Mouse (Mus musculus) thymus, adult 2 months (tissue): ENCODE measurements at regions not wholly inside any gene's neighbourhood (a gene's known extent, or its start where the extent isn't known, plus 50 kb on each side); places are given as distances from the start of the nearest gene placed in this dataset.

ENCODE experiments used
- DNase-seq: peaks from one replicate; pipeline ENCODE4 v3.0.0; 2021
- H3K27ac ChIP-seq: fragments of 200-500 bp; 2 replicates; pipeline ENCODE4 v1.5.1; 2012; ENCODE audit warnings: low read length, control low read depth; ENCODE audit not compliant: control insufficient read depth, insufficient read depth
- H3K27me3 ChIP-seq: fragments of 200-500 bp; 2 replicates; pipeline ENCODE4 v1.6.1; 2012; ENCODE audit warnings: mild to moderate bottlenecking, low read length, moderate library complexity, mixed read lengths; ENCODE audit not compliant: control insufficient read depth, insufficient read depth
- H3K36me3 ChIP-seq: fragments of 200-500 bp; 2 replicates; pipeline ENCODE4 v1.6.1; 2012; ENCODE audit warnings: mild to moderate bottlenecking, low read length, moderate library complexity; ENCODE audit not compliant: control insufficient read depth, insufficient read depth
- H3K4me1 ChIP-seq: fragments of 200-500 bp; replicated peaks from 2 replicates; pipeline ENCODE4 v1.6.1; 2012; ENCODE audit warnings: low read length; ENCODE audit not compliant: control insufficient read depth, insufficient read depth
- H3K4me3 ChIP-seq: fragments of 200-500 bp; 2 replicates; pipeline ENCODE4 v1.5.1; 2012; ENCODE audit warnings: mild to moderate bottlenecking, low read length, control low read depth, moderate library complexity; ENCODE audit not compliant: control insufficient read depth, insufficient read depth
- CTCF ChIP-seq: fragments of 200-500 bp; IDR thresholded peaks from 2 replicates; pipeline ENCODE4 v1.5.1; 2012; ENCODE audit warnings: mild to moderate bottlenecking, control low read depth, low read length, moderate library complexity, borderline replicate concordance; ENCODE audit not compliant: control insufficient read depth, poor library complexity, insufficient read depth; ENCODE audit errors: extremely low read depth
- POLR2A ChIP-seq: fragments of 200-500 bp; IDR thresholded peaks from 2 replicates; pipeline ENCODE4 v1.6.1; 2012; ENCODE audit warnings: mild to moderate bottlenecking, low read length, control low read depth, moderate library complexity; ENCODE audit not compliant: control insufficient read depth, poor library complexity, insufficient read depth; ENCODE audit errors: extremely low read depth
- whole genome bisulfite sequencing: fragments of 180-500 bp; shearing (Covaris S2); methylation state at CpG from one replicate; pipeline ENCODE4 v1.1.7; 2018; 5-methylcytosine and 5-hydroxymethylcytosine counted together

- H3K4me1 ChIP-seq: no peaks in the 10 kb centered on the region
- DNase-seq: no peak
- no peak overlapping the region for H3K4me3 ChIP-seq
- no peaks in the 10 kb centered on the region for H3K36me3 ChIP-seq
- TF ChIP-seq POLR2A (no peak), CTCF (no peak)
- 96% methylated on average over 4 of the region's 4 CpGs for WGBS
- H3K27me3 ChIP-seq: no peaks in the 10 kb centered on the region
- no peak overlapping the region for H3K27ac ChIP-seq
Measured at GRCm38 (mm10) chr19:15761086-15761485, 186.1 kb downstream of the Psat1 start.

- WGBS: 89% methylated on average over 8 of the region's 8 CpGs
- TF ChIP-seq POLR2A (no peak), CTCF (no peak)
- no peaks in the 10 kb centered on the region for H3K27me3 ChIP-seq
Measured at GRCm38 (mm10) chr19:15745026-15745777, 201.9 kb downstream of the Psat1 start.

GRCm38 (mm10) chr19:15736200-15736599, 210.9 kb downstream of the Psat1 start:
- Histone ChIP-seq H3K4me3 (no peak overlapping the region), H3K27me3 (no peaks in the 10 kb centered on the region), H3K27ac (no peak overlapping the region), H3K36me3 (no peaks in the 10 kb centered on the region), H3K4me1 (no peaks in the 10 kb centered on the region)
- TF ChIP-seq POLR2A (no peak), CTCF (no peak)
- no peak for DNase-seq
- 91% methylated on average over 2 of the region's 2 CpGs for WGBS

More at GRCm38 (mm10) chr19:15745026-15745777, 201.9 kb downstream of the Psat1 start:
- Histone ChIP-seq H3K4me1 (no peaks in the 10 kb centered on the region), H3K27ac (no peak overlapping the region), H3K36me3 (no peaks in the 10 kb centered on the region), H3K4me3 (no peak overlapping the region)
- DNase-seq: no peak

GRCm38 (mm10) chr19:15726785-15727406, 220.2 kb downstream of the Psat1 start:
- Histone ChIP-seq H3K4me1 (no peaks in the 10 kb centered on the region), H3K27ac (no peak overlapping the region), H3K27me3 (no peaks in the 10 kb centered on the region), H3K36me3 (no peaks in the 10 kb centered on the region), H3K4me3 (no peak overlapping the region)
- TF ChIP-seq POLR2A: no peak
- no peak for TF ChIP-seq CTCF
- DNase-seq: no peak
- 94% methylated on average over 13 of the region's 13 CpGs for WGBS

GRCm38 (mm10) chr19:15692379-15693023, 254.6 kb downstream of the Psat1 start:
- Histone ChIP-seq H3K27ac (no peak overlapping the region), H3K4me1 (no peaks in the 10 kb centered on the region), H3K27me3 (no peaks in the 10 kb centered on the region), H3K4me3 (no peak overlapping the region), H3K36me3 (no peaks in the 10 kb centered on the region)
- DNase-seq: no peak
- WGBS: 87% methylated on average over 3 of the region's 3 CpGs
- TF ChIP-seq POLR2A: no peak

GRCm38 (mm10) chr19:15669996-15670395, 277.1 kb downstream of the Psat1 start:
- no peak for DNase-seq
- H3K27ac ChIP-seq: no peak overlapping the region
- H3K4me1 ChIP-seq: no peaks in the 10 kb centered on the region
- TF ChIP-seq CTCF (no peak), POLR2A (no peak)
- H3K27me3 ChIP-seq: no peaks in the 10 kb centered on the region
- 82% methylated on average over 6 of the region's 6 CpGs for WGBS
- no peaks in the 10 kb centered on the region for H3K36me3 ChIP-seq
- H3K4me3 ChIP-seq: no peak overlapping the region
